Mouse (Mus musculus) CD4-positive, CD25-positive, alpha-beta regulatory T cell, adult 4 months (primary cell): Measurements from ENCODE around the gene Gm20865. TPM values are rescaled to one million over a fixed set of nuclear protein-coding genes. Genes with fewer than 3 reads are reported as not detected.
"Not testable (repeated sequence)": the region's sequence is repeated elsewhere in the genome, so short reads cannot be mapped to it uniquely, and the experiment has no call there.

Experiments used
- ATAC-seq: one replicate; pipeline ENCODE4 v1.8.0; 2017
- polyA plus RNA-seq, 2 experiments: library from polyadenylated mRNA; unstranded; fragments of 100-300 nt; shearing (Covaris generic); gene quantifications; one replicate each; pipeline ENCODE4 v1.2.1; 2017

Gm20865 gene
- polyA plus RNA-seq: not detected

GRCm38 (mm10) chrY:21241275-21241674 lies at the start of gene Gm20865:
Gene Gm20865, plus strand, starts transcription at chrY:21241575.
- not testable (repeated sequence) for ATAC-seq

Other genes starting within 250 kb of the Gm20865 start
- gene Gm29866, start 247.9 kb upstream of the Gm20865 start, polyA plus RNA-seq: not detected
- gene Gm20909, start 77.0 kb upstream of the Gm20865 start, polyA plus RNA-seq: not detected